Mouse (Mus musculus): Measurements from ENCODE around the gene C130026I21Rik. TPM values are rescaled to one million over a fixed set of nuclear protein-coding genes. Genes with fewer than 3 reads are reported as not detected.
"Not testable (repeated sequence)": the region's sequence is repeated elsewhere in the genome, so short reads cannot be mapped to it uniquely, and the experiment has no call there.

C130026I21Rik gene
- polyA plus RNA-seq, 1 experiment from 2014 or later: not detected

DNA sequence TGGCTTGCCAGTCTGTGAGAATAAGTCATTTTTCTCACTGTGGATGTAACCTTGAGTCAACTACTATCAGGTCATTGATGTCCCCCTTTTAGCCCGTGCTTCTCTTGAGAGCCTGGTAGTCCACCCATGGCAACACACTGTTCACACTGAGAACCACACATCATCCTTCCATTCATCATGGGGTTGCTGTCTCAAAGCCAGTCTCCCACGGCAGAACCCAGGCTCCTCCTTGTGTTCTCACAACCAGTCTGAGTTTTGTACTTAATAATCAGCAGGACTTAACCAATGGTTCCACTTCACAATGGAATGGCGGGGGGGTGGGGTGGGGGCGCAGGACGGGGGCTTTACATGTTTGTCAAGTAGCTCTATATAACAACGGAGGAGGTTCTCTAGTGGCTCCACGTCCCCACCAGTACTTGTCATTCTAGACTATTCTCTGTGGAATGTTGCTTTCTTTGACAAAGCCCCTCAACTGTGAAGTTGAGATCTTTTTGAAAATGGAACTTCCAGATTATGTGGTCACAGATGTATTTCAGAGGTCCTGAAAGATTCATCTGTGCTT, 177.3 kb downstream of the C130026I21Rik start:
- WGBS (ENCODE audit: insufficient replicate concordance): 62% methylated on average over 6 of the region's 7 CpGs
- ATAC-seq: not testable (repeated sequence)

DNA sequence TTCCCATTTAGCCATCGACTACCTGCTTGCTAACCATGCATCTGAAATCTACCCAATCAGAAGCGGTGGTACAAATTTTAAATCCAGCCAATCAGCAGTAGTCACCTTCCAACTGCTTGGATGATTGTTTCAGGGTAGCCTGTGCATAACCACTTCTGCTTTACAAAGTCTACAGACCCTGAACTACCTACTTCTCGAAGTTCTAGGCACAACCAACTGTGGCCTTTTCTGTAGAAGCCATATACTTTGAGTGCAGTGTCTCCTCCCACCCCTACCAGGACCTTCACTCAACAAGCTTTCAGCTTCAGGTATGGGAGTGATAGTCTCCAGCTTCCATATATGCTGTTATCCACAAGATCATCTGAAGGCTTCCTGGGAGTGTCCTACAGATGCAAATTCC, 178.2 kb downstream of the C130026I21Rik start:
- H3K4me1 ChIP-seq; H3K9ac ChIP-seq; H3K27ac ChIP-seq; H3K4me2 ChIP-seq; H3K4me3 ChIP-seq; H3K9me3 ChIP-seq (replicated peaks); H3K27me3 ChIP-seq (replicated peaks); ATAC-seq; H3K36me3 ChIP-seq: not testable (repeated sequence)
- WGBS (ENCODE audit: insufficient replicate concordance): 37% methylated on average over 1 of the region's 3 CpGs

More for the DNA sequence above, 177.3 kb downstream of the C130026I21Rik start:
- not testable (repeated sequence) for H3K9me3 ChIP-seq (replicated peaks); H3K4me1 ChIP-seq; H3K4me3 ChIP-seq; H3K27ac ChIP-seq; H3K36me3 ChIP-seq; H3K4me2 ChIP-seq; H3K9ac ChIP-seq; H3K27me3 ChIP-seq (replicated peaks)

DNA sequence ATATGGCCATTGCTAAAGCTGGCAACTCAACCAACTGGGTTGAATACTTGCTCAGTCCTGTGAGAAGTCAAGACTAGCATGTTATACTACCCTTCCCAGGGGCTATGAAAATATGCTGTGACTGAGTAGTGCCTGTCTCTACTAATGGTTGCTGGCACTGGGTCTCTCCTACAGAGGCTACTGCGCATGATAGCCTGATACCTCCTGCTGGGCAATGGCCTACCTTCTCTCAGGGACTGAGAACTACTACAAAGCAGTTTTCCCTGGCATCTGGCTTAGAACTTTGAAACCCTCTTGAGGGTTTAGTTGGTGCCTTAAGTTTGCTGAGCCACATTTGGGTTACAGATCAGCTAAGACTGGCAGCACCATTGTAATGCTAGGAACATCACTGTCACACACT, 184.2 kb downstream of the C130026I21Rik start:
- ATAC-seq; H3K4me1 ChIP-seq; H3K36me3 ChIP-seq; H3K9ac ChIP-seq; H3K27me3 ChIP-seq (replicated peaks); H3K4me3 ChIP-seq; H3K4me2 ChIP-seq; H3K27ac ChIP-seq; H3K9me3 ChIP-seq (replicated peaks): not testable (repeated sequence)
- 77% methylated on average over 1 of the region's 1 CpGs for WGBS (ENCODE audit: insufficient replicate concordance)

DNA sequence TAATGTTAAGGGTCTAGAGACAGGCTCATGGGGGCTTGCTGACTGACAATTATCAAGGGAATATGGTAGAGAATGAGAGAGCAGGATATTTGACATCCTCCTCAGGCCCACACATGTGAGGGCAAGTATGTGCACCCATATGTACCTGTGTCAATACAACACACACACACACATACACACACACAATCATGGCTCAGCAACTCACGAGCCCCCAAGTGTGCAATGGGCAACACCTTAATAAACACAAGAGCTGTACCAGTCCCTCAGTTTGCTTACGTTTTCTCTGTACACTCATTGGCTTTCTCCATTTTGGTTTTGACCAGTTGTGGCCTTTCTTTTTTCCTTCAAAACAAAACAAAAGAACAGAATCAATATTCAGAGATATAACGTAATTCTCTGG, 185.6 kb downstream of the C130026I21Rik start:
- H3K36me3 ChIP-seq; H3K4me2 ChIP-seq; H3K27ac ChIP-seq; H3K9me3 ChIP-seq (replicated peaks); H3K27me3 ChIP-seq (replicated peaks); H3K4me1 ChIP-seq; ATAC-seq; H3K9ac ChIP-seq; H3K4me3 ChIP-seq: not testable (repeated sequence)
- WGBS (ENCODE audit: insufficient replicate concordance): 41% methylated on average over 3 of the region's 3 CpGs

DNA sequence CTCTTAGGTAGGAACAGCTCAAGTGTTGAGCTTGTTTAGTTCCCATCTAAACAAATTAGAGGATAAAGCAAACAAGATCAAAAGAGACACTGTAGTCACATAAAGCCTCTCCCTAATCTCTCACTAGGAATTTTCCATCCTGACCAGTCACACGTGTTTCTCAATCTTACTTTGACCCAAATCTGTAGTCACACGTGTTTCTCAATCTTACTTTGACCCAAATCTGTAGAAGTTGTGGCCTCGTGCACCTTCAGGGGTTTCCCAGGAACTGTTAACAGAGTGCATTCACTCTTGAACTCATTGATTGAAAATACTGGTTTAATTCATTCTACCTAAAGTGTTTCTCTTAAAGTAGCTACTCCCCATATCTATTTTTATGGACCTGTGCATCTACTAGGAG, 197.3 kb downstream of the C130026I21Rik start:
- WGBS (ENCODE audit: insufficient replicate concordance): 47% methylated on average over 3 of the region's 3 CpGs
- not testable (repeated sequence) for H3K4me2 ChIP-seq; H3K4me1 ChIP-seq; H3K27me3 ChIP-seq (replicated peaks); H3K9ac ChIP-seq; H3K36me3 ChIP-seq; H3K27ac ChIP-seq; H3K9me3 ChIP-seq (replicated peaks); ATAC-seq; H3K4me3 ChIP-seq

DNA sequence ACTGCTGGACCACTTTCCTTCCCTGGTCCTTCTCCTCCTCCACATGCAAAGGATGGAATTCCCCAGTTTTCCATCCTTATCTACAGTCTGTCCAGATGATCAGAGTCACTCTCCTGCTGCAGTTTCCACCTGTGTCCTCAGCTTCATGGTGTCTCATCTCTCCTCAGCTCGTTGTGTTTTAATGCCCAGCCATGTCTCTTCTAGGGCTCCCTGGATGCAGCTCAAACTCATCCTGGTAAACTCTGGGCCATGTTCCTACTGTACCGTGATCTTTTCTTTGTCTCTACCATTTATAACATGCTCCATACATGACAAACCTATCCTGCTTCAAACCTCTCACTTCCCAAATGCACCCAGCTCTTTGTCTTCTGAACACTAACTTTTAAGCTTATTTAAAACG, 198.7 kb downstream of the C130026I21Rik start:
- not testable (repeated sequence) for H3K9me3 ChIP-seq (replicated peaks); H3K4me1 ChIP-seq; H3K27me3 ChIP-seq (replicated peaks); H3K9ac ChIP-seq; ATAC-seq; H3K4me2 ChIP-seq; H3K36me3 ChIP-seq; H3K27ac ChIP-seq; H3K4me3 ChIP-seq
- WGBS (ENCODE audit: insufficient replicate concordance): 46% methylated on average over 3 of the region's 3 CpGs

DNA sequence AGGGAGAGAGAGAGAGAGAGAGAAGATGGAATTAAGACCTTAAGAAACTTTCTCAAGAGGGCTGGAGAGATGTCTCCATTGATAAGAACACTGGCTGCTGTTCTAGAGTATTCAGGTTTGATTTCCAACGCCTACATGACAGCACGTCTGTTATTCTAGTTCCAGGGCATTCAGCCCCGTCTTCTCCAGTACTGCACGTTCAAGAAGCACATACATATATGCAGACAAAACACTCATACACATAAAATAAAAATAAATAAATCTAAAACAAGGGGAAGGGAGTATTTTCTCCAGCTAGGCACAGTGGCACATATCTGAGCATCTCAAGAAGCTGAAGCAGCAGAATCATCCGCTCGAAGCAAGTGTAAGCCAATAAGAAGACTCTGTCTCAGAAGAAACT, 234.6 kb downstream of the C130026I21Rik start:
- WGBS (ENCODE audit: insufficient replicate concordance): 68% methylated on average over 6 of the region's 6 CpGs
- not testable (repeated sequence) for H3K4me3 ChIP-seq; H3K36me3 ChIP-seq; H3K4me1 ChIP-seq; H3K9ac ChIP-seq; H3K27ac ChIP-seq; H3K27me3 ChIP-seq (replicated peaks); H3K4me2 ChIP-seq; H3K9me3 ChIP-seq (replicated peaks); ATAC-seq

DNA sequence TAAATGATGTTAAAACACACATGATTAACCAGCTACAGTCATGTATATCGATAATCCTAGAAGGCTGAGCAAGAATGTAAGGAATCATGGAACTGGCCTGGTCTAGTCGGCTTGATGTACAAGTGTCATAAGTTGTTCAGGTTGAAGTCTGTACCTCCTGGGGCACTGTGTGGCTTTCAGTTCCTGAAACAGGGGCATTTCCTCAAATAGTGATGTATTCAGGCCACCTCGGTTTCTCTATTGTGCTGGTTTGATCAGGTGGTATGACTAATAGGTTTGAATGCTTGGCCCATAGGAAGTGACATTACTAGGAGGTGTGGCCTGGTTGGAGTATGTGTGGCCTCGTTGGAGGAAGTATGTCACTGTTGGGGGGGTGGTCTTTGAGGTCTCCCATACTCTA, 236.0 kb downstream of the C130026I21Rik start:
- H3K4me2 ChIP-seq; H3K9me3 ChIP-seq (replicated peaks); H3K36me3 ChIP-seq; H3K4me3 ChIP-seq; H3K9ac ChIP-seq; H3K4me1 ChIP-seq; ATAC-seq; H3K27me3 ChIP-seq (replicated peaks); H3K27ac ChIP-seq: not testable (repeated sequence)
- WGBS (ENCODE audit: insufficient replicate concordance): 57% methylated on average over 3 of the region's 4 CpGs

DNA sequence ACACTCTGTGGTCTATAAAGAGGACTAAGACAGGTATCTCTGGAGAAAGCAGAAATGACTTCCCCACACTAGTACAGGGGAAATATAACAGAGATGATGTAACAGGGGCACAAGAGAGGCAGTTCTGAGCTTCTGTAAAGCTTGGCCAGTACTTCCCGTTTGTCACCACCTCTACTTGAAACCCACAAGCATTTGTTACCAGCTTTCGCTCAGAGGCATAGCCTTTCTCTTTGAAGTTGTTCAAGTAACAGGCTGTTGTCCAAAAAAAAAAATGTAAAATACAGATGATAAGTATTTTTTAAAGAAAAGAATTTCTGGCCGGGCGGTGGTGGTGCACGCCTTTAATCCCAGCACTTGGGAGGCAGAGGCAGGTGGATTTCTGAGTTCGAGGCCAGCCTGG, 236.8 kb downstream of the C130026I21Rik start:
- H3K9me3 ChIP-seq (replicated peaks); H3K4me1 ChIP-seq; H3K4me3 ChIP-seq; H3K9ac ChIP-seq; H3K27me3 ChIP-seq (replicated peaks); H3K27ac ChIP-seq; ATAC-seq; H3K4me2 ChIP-seq; H3K36me3 ChIP-seq: not testable (repeated sequence)
- 69% methylated on average over 5 of the region's 6 CpGs for WGBS (ENCODE audit: insufficient replicate concordance)

DNA sequence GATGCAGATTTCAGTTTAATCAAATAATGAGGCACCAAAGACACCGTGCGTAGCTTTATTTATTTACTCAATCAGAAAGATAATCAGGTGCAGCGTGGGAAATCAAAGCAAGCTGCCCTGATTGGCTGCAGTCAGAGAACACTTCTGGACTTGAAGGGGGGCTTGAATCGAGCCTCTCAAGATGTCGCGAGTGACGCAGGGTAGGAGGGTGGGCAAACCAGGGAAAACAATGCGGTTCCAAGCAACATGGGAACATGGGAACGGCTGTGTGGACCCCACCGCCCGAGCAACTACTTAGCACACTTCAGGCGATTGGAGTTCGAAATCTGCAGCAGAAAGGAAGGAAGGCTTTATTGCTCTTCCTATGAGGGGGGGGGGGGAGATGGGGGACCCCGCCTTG, 240.2 kb downstream of the C130026I21Rik start:
- not testable (repeated sequence) for H3K4me3 ChIP-seq; H3K36me3 ChIP-seq; H3K9ac ChIP-seq; H3K27me3 ChIP-seq (replicated peaks); ATAC-seq; H3K4me2 ChIP-seq; H3K4me1 ChIP-seq; H3K27ac ChIP-seq; H3K9me3 ChIP-seq (replicated peaks)
- WGBS (ENCODE audit: insufficient replicate concordance): 52% methylated on average over 13 of the region's 14 CpGs

DNA sequence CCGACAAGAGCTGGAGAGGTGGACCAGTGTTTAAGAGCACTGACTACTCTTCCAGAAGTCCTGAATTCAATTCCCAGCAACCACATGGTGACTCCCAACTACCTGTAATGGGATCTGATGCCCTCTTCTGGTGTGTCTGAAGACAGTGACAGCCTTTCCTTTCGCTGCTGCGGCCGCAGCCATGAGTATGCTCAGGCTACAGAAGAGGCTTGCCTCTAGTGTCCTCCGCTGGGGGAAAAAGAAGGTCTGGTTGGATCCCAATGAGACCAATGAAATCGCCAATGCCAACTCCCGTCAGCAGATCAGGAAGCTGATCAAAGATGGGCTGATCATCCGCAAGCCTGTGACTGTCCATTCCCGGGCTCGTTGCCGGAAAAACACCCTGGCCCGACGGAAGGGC, 258.4 kb downstream of the C130026I21Rik start:
- H3K4me3 ChIP-seq; H3K36me3 ChIP-seq; H3K9me3 ChIP-seq (replicated peaks); H3K27me3 ChIP-seq (replicated peaks); ATAC-seq; H3K9ac ChIP-seq; H3K27ac ChIP-seq; H3K4me2 ChIP-seq; H3K4me1 ChIP-seq: not testable (repeated sequence)
- 86% methylated on average over 13 of the region's 13 CpGs for WGBS (ENCODE audit: insufficient replicate concordance)

DNA sequence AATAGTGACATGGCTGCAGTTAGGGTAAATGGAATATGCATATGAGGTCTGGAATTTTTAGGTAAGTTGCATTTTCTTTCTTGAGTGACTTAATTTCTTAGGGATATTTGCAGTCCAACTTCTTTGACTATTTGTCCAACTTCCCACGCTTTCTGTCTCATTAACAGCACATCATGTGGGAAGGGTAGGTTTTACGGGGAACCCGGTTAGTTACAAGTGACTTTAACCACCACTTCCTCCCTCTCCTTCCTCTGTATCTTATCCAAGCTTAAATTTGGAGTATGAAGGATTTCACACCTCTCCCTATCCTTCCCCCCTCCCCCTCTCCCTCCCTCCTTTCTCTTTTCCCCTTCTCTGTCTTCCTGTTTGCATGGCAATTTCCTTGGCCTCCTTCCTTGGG, 259.4 kb downstream of the C130026I21Rik start:
- not testable (repeated sequence) for H3K27ac ChIP-seq; H3K27me3 ChIP-seq (replicated peaks); ATAC-seq; H3K9me3 ChIP-seq (replicated peaks); H3K4me2 ChIP-seq; H3K9ac ChIP-seq; H3K4me3 ChIP-seq; H3K4me1 ChIP-seq; H3K36me3 ChIP-seq
- 83% methylated on average over 3 of the region's 3 CpGs for WGBS (ENCODE audit: insufficient replicate concordance)

DNA sequence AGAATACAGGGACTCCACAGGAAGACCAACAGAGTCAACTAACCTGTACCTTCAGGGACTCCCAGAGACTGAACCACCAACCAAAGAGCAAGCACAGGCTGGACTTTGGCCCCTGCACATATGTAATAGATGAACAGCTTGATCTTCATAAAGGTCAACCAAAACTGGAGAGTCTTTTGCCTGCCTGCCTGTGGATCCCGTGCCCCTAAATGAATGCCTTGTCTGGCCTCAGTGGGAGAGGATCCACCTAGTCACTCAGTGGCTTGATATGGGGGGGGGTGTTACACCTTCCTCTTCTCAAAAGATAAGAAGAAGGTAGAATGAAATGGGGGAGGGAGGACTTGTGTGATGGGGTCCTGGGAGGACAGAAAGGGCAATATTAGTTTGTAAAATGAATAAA, 262.6 kb downstream of the C130026I21Rik start:
- not testable (repeated sequence) for H3K27me3 ChIP-seq (replicated peaks); H3K9me3 ChIP-seq (replicated peaks); H3K27ac ChIP-seq; H3K4me2 ChIP-seq; H3K4me1 ChIP-seq; ATAC-seq; H3K4me3 ChIP-seq; H3K9ac ChIP-seq; H3K36me3 ChIP-seq
- WGBS (ENCODE audit: insufficient replicate concordance): 40% methylated on average over 1 of the region's 1 CpGs
